ENCODE assay signal across 24 mouse cellular contexts in the genomic region with DNA sequence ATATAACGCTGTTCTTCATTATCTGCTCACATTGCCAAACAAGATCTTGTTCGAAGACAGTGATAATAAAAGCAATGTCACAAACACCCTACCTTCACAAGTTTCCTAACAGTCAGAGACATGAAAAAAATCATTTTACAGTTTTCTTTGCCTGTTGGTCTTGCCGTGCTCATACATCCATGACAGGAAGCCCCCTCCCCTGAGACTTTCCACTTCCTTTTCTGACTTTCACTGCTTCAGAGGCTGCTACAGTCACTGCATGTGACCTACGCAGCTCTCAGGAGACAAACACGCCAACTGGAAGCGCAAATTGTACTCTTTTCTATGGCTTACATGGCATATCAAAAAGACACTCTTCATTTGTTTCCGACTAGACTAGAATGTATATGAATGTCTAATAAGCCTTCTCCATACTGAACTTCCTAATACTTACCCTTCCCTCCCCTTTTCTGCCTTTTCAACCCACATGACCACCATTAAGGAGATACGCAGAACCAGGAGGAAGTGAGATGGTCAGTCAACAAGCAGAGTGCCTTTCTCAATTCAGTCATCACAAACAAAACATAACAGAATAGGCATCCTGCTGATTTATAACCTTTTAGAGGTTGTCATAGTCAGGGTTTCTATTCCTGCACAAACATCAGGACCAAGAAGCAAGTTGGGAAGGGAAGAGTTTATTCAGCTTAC. TPM values are rescaled to one million over a fixed set of nuclear protein-coding genes. Genes with fewer than 3 reads are reported as not detected.
DNase-seq lines count a peak whose midpoint lies in the region; ATAC-seq and TF ChIP-seq lines count a peak whose summit lies in the region.
"Had no signal": no experiment of that assay in that cellular context is flagged by ENCODE, and none has a peak within 500 bp of the region (broad histone marks: within the 10 kb centered on the region; RNA-seq: fewer than 3 reads in every experiment).

No protein-coding gene starts in this region.

- H3K36me3 ChIP-seq in midbrain, postnatal 0 days (ENCODE audit: insufficient read depth, low read length) = no peaks in the 10 kb centered on the region
- no peaks in the 10 kb centered on the region for H3K36me3 ChIP-seq in hindbrain, embryonic 11.5 days (ENCODE audit: control insufficient read depth, insufficient read depth, low read length)
- H3K36me3 ChIP-seq: heart, embryonic 12.5 days; lung, embryonic 15.5 days; stomach, embryonic 15.5 days had no signal

- no peaks in the 10 kb centered on the region for H3K27me3 ChIP-seq in midbrain, postnatal 0 days (ENCODE audit: insufficient read depth, low read length)
- no peaks in the 10 kb centered on the region for H3K27me3 ChIP-seq in hindbrain, embryonic 11.5 days (ENCODE audit: control insufficient read depth, insufficient read depth, low read length)
- H3K27me3 ChIP-seq: heart, embryonic 12.5 days; lung, embryonic 15.5 days had no signal

- TF ChIP-seq CTCF in midbrain, postnatal 0 days (IDR thresholded peaks at IDR 0.05) = no peak

- ATAC-seq in granulocyte monocyte progenitor cell, adult 5-6 weeks (replicated peaks; ENCODE audit: poor library complexity, severe bottlenecking) = peak; percentile 79
- ATAC-seq in midbrain, postnatal 0 days (ENCODE audit: low FRiP score) = no peak
- no peak for ATAC-seq in hindbrain, embryonic 11.5 days (ENCODE audit: low FRiP score)
- ATAC-seq: hindbrain, embryonic 16.5 days; midbrain, embryonic 16.5 days had no signal

- peak; percentile 67 for DNase-seq in A20 (ENCODE audit: low read depth, low spot score)
- peak; percentile 60 for DNase-seq in CD4-positive, CD25-positive, alpha-beta regulatory T cell, adult 2 months (ENCODE audit: low read depth, low spot score)
- peak; percentile 16 to 23 for DNase-seq in spleen, adult 18-20 months
- DNase-seq in heart, postnatal 36 days = no peak
- DNase-seq in adrenal gland, postnatal 14 days = no peak
- no peak for DNase-seq in midbrain, postnatal 0 days (ENCODE audit: low spot score)
- DNase-seq in hindbrain, embryonic 11.5 days (ENCODE audit: low spot score) = no peak
- DNase-seq: adrenal gland, adult 2 months; cerebellum, adult 11-12 months; cerebellum, postnatal 25 days; gastrocnemius, adult 2 months; heart, adult 11 months; heart, postnatal 14 days; kidney, adult 11 months; retina, postnatal 1 day; right cerebral cortex, postnatal 4 days had no signal

- H3K9ac ChIP-seq in midbrain, postnatal 0 days (replicated peaks; ENCODE audit: low read length, poor library complexity, severe bottlenecking) = no peak overlapping the region
- H3K9ac ChIP-seq in hindbrain, embryonic 11.5 days (ENCODE audit: low read depth, low read length) = no peak overlapping the region
- H3K9ac ChIP-seq: heart, embryonic 12.5 days; liver, embryonic 14.5 days; lung, embryonic 15.5 days; stomach, embryonic 15.5 days had no signal

- 87% methylated on average over 8 of the region's 8 CpGs for WGBS in midbrain, postnatal 0 days
- 79% methylated on average over 8 of the region's 8 CpGs for WGBS in hindbrain, embryonic 11.5 days

- H3K9me3 ChIP-seq in midbrain, postnatal 0 days (ENCODE audit: low read length) = no peaks in the 10 kb centered on the region
- H3K9me3 ChIP-seq in hindbrain, embryonic 11.5 days (ENCODE audit: control insufficient read depth, low read length) = no peaks in the 10 kb centered on the region
- H3K9me3 ChIP-seq: heart, embryonic 12.5 days; lung, embryonic 15.5 days; stomach, embryonic 15.5 days had no signal

- intact Hi-C loops in heart, postnatal 36 days (cut with DNase I) = no loop called here

- H3K4me2 ChIP-seq in midbrain, postnatal 0 days (ENCODE audit: low read depth, low read length, poor library complexity, severe bottlenecking) = no peak overlapping the region
- no peak overlapping the region for H3K4me2 ChIP-seq in hindbrain, embryonic 11.5 days (replicated peaks; ENCODE audit: low read depth, low read length)
- H3K4me2 ChIP-seq: heart, embryonic 12.5 days; lung, embryonic 15.5 days; stomach, embryonic 15.5 days had no signal

- H3K4me3 ChIP-seq in midbrain, postnatal 0 days (ENCODE audit: low read depth, low read length) = no peak overlapping the region
- H3K4me3 ChIP-seq in hindbrain, embryonic 11.5 days (ENCODE audit: low read depth, low read length) = no peak overlapping the region
- H3K4me3 ChIP-seq: gastrocnemius, adult 2 months; heart, embryonic 12.5 days; lung, embryonic 15.5 days; stomach, embryonic 15.5 days had no signal

- no peak overlapping the region for H3K27ac ChIP-seq in midbrain, postnatal 0 days (ENCODE audit: low read depth, low read length)
- H3K27ac ChIP-seq in hindbrain, embryonic 11.5 days (ENCODE audit: low read depth, low read length) = no peak overlapping the region
- H3K27ac ChIP-seq: gastrocnemius, adult 2 months; kidney, postnatal 0 days; liver, embryonic 14.5 days; lung, embryonic 15.5 days; stomach, embryonic 15.5 days had no signal

- no peaks in the 10 kb centered on the region for H3K4me1 ChIP-seq in midbrain, postnatal 0 days (ENCODE audit: insufficient read depth, low read length)
- no peaks in the 10 kb centered on the region for H3K4me1 ChIP-seq in hindbrain, embryonic 11.5 days (replicated peaks; ENCODE audit: control insufficient read depth, insufficient read depth, low read length)
- H3K4me1 ChIP-seq: heart, embryonic 12.5 days; lung, embryonic 15.5 days; stomach, embryonic 15.5 days had no signal

RNA-seq across cellular contexts. Expression of a gene that starts 16.7 kb away (rescaled TPM):
- 47.3 and 62.5 TPM in 2 replicates for total RNA-seq in granulocyte monocyte progenitor cell, adult 5-6 weeks (2014; fragmentation: Nextera tagmentation)
- 62.3 and 64.4 TPM in 2 replicates for total RNA-seq in granulocyte monocyte progenitor cell, adult 5-6 weeks (2017)
- total RNA-seq in heart, postnatal 36 days (2021) = 1 to 10 TPM; 1.1 to 1.3 TPM
- total RNA-seq in adrenal gland, postnatal 14 days (2021) = 2.1 and 4.7 TPM in 2 replicates
- total RNA-seq in midbrain, postnatal 0 days (2014; rRNA removed) = 0.27 and 0.52 TPM in 2 replicates
- polyA plus RNA-seq in midbrain, postnatal 0 days (2015; fragmentation: Nextera tagmentation; extraction: Ambion mirVana) = 0.48 and 0.56 TPM in 2 replicates
- 1.1 and 1.2 TPM in 2 replicates for polyA plus RNA-seq in hindbrain, embryonic 11.5 days (2014; fragmentation: Nextera tagmentation; extraction: Ambion mirVana)

RNA-seq across cellular contexts. Expression of a gene that starts 18.8 kb away (rescaled TPM):
- total RNA-seq in granulocyte monocyte progenitor cell, adult 5-6 weeks (2014; fragmentation: Nextera tagmentation) = 2,214 and 2,262 TPM in 2 replicates
- 3,336 and 5,531 TPM in 2 replicates for total RNA-seq in granulocyte monocyte progenitor cell, adult 5-6 weeks (2017)
- total RNA-seq in heart, postnatal 36 days (2021) = 100 to 1,000 TPM in 1 of 2 experiments, 10 to 100 TPM in 1; 99.3 to 127 TPM
- 329 and 369 TPM in 2 replicates for total RNA-seq in adrenal gland, postnatal 14 days (2021)
- total RNA-seq in midbrain, postnatal 0 days (2014; rRNA removed) = 299 and 311 TPM in 2 replicates
- 156 and 169 TPM in 2 replicates for polyA plus RNA-seq in midbrain, postnatal 0 days (2015; fragmentation: Nextera tagmentation; extraction: Ambion mirVana)
- 279 and 285 TPM in 2 replicates for polyA plus RNA-seq in hindbrain, embryonic 11.5 days (2014; fragmentation: Nextera tagmentation; extraction: Ambion mirVana)

RNA-seq across cellular contexts. Expression of a gene that starts 25.0 kb away (rescaled TPM):
- 87.1 and 92.8 TPM in 2 replicates for total RNA-seq in granulocyte monocyte progenitor cell, adult 5-6 weeks (2014; fragmentation: Nextera tagmentation)
- total RNA-seq in granulocyte monocyte progenitor cell, adult 5-6 weeks (2017) = 166 and 192 TPM in 2 replicates
- total RNA-seq in heart, postnatal 36 days (2021) = 10 to 100 TPM; 20.7 to 20.8 TPM
- 52.4 and 53.2 TPM in 2 replicates for total RNA-seq in adrenal gland, postnatal 14 days (2021)
- total RNA-seq in midbrain, postnatal 0 days (2014; rRNA removed) = 5.3 and 11.7 TPM in 2 replicates
- 35.2 and 37.4 TPM in 2 replicates for polyA plus RNA-seq in midbrain, postnatal 0 days (2015; fragmentation: Nextera tagmentation; extraction: Ambion mirVana)
- 59.6 and 72.6 TPM in 2 replicates for polyA plus RNA-seq in hindbrain, embryonic 11.5 days (2014; fragmentation: Nextera tagmentation; extraction: Ambion mirVana)

RNA-seq across cellular contexts. Expression of a gene that starts 34.2 kb away (rescaled TPM):
- 9.2 and 14.5 TPM in 2 replicates for total RNA-seq in granulocyte monocyte progenitor cell, adult 5-6 weeks (2014; fragmentation: Nextera tagmentation)
- total RNA-seq in granulocyte monocyte progenitor cell, adult 5-6 weeks (2017) = 19.7 and 24.1 TPM in 2 replicates
- total RNA-seq in heart, postnatal 36 days (2021) = 1 to 10 TPM; 1.4 to 1.9 TPM
- 5.8 and 7.0 TPM in 2 replicates for total RNA-seq in adrenal gland, postnatal 14 days (2021)
- total RNA-seq in midbrain, postnatal 0 days (2014; rRNA removed) = 5.0 and 7.6 TPM in 2 replicates
- polyA plus RNA-seq in midbrain, postnatal 0 days (2015; fragmentation: Nextera tagmentation; extraction: Ambion mirVana) = 4.6 and 5.1 TPM in 2 replicates
- polyA plus RNA-seq in hindbrain, embryonic 11.5 days (2014; fragmentation: Nextera tagmentation; extraction: Ambion mirVana) = 3.0 and 5.0 TPM in 2 replicates

RNA-seq across cellular contexts. Expression of a gene that starts 34.3 kb away (rescaled TPM):
- 69.4 and 83.7 TPM in 2 replicates for total RNA-seq in granulocyte monocyte progenitor cell, adult 5-6 weeks (2014; fragmentation: Nextera tagmentation)
- total RNA-seq in granulocyte monocyte progenitor cell, adult 5-6 weeks (2017) = 155 and 165 TPM in 2 replicates
- total RNA-seq in heart, postnatal 36 days (2021) = 10 to 100 TPM; 66.8 to 71.8 TPM
- total RNA-seq in adrenal gland, postnatal 14 days (2021) = 96.9 and 100 TPM in 2 replicates
- 42.4 and 48.6 TPM in 2 replicates for total RNA-seq in midbrain, postnatal 0 days (2014; rRNA removed)
- 109 and 116 TPM in 2 replicates for polyA plus RNA-seq in midbrain, postnatal 0 days (2015; fragmentation: Nextera tagmentation; extraction: Ambion mirVana)
- polyA plus RNA-seq in hindbrain, embryonic 11.5 days (2014; fragmentation: Nextera tagmentation; extraction: Ambion mirVana) = 127 and 174 TPM in 2 replicates

Comparison
In these comparisons a context has a peak if more than half of its experiments do, and no peak if none do; other contexts are left out.
1. DNase-seq: peak in A20 (single experiment), CD4-positive, CD25-positive, alpha-beta regulatory T cell, adult 2 months (single experiment) and spleen, adult 18-20 months (2 of 2); none in heart, postnatal 36 days (0 of 2), adrenal gland, postnatal 14 days (single experiment), midbrain, postnatal 0 days (single experiment) and hindbrain, embryonic 11.5 days (single experiment).